Mouse (Mus musculus): ENCODE measurements around the gene Ppp1r14d. TPM values are rescaled to one million over a fixed set of nuclear protein-coding genes. Genes with fewer than 3 reads are reported as not detected.

The Ppp1r14d gene
- total RNA-seq (2021): not detected
- not detected in 2 replicates for polyA plus RNA-seq (2012; rRNA removed)
- long read RNA-seq: 0 reads

GRCm38 (mm10) chr2:119229775-119230704, at the start of gene Ppp1r14d:
TSS of gene Ppp1r14d (minus strand) at chr2:119229906.
- H3K27ac ChIP-seq: no peak within 1 kb of the TSS
- 70% methylated on average over 6 of the region's 6 CpGs for WGBS
- intact Hi-C loops (cut with DNase I): no loop called here
- no peaks in the 10 kb centered on the region for H3K4me1 ChIP-seq (ENCODE audit: control insufficient read depth, insufficient read depth, low read length)
- no peaks in the 10 kb centered on the region for H3K36me3 ChIP-seq (ENCODE audit: control insufficient read depth, insufficient read depth, low read length)
- no peak for DNase-seq
- TF ChIP-seq CTCF (IDR thresholded peaks at IDR 0.05) (no peak), POLR2A (IDR thresholded peaks at IDR 0.05; ENCODE audit: insufficient read depth, low read depth, low read length) (no peak), EP300 (IDR thresholded peaks at IDR 0.05; ENCODE audit: insufficient read depth, low read depth, low read length) (no peak)
- H3K4me3 ChIP-seq: no peak within 1 kb of the TSS
- H3K79me2 ChIP-seq (replicated peaks; ENCODE audit: control insufficient read depth, insufficient read depth, low read length): no peaks in the 10 kb centered on the region
- no peak within 1 kb of the TSS for H3K9ac ChIP-seq (ENCODE audit: low read depth, low read length)
- H3K27me3 ChIP-seq (ENCODE audit: control insufficient read depth, insufficient read depth, low read length): no peaks in the 10 kb centered on the region

DNA sequence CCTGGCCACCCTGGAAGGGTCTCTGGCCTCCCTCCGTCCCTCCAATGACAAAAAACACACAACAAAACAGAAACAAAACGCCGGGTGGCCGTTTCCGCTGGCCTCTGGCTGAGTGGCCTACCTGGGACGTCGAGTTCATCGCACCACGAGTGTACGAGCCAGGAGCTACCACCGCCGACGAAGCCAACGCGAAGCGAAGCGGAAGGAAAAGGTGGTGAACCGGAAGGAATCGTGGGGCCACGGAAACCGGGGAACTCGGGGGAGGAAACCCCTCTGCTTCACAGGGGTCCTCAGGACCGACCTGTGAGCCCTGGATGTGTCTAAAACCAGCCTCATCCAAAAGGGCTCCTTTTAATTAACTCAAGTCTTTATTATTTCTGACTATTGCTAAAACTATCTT, 48.1 kb upstream of the Ppp1r14d start:
- Histone ChIP-seq H3K4me3 (no peak overlapping the region), H3K27me3 (ENCODE audit: control insufficient read depth, insufficient read depth, low read length) (no peaks in the 10 kb centered on the region), H3K79me2 (replicated peaks; ENCODE audit: control insufficient read depth, insufficient read depth, low read length) (no peaks in the 10 kb centered on the region), H3K4me1 (ENCODE audit: control insufficient read depth, insufficient read depth, low read length) (no peaks in the 10 kb centered on the region), H3K27ac (no peak overlapping the region), H3K36me3 (ENCODE audit: control insufficient read depth, insufficient read depth, low read length) (no peaks in the 10 kb centered on the region), H3K9ac (ENCODE audit: low read depth, low read length) (no peak overlapping the region)
- no peak for TF ChIP-seq CTCF (IDR thresholded peaks at IDR 0.05)
- no peak for TF ChIP-seq POLR2A (IDR thresholded peaks at IDR 0.05; ENCODE audit: insufficient read depth, low read depth, low read length)
- TF ChIP-seq EP300 (IDR thresholded peaks at IDR 0.05; ENCODE audit: insufficient read depth, low read depth, low read length): no peak
- 91% methylated on average over 23 of the region's 23 CpGs for WGBS
- intact Hi-C loops (cut with DNase I): no loop called here
- no peak for DNase-seq

DNA sequence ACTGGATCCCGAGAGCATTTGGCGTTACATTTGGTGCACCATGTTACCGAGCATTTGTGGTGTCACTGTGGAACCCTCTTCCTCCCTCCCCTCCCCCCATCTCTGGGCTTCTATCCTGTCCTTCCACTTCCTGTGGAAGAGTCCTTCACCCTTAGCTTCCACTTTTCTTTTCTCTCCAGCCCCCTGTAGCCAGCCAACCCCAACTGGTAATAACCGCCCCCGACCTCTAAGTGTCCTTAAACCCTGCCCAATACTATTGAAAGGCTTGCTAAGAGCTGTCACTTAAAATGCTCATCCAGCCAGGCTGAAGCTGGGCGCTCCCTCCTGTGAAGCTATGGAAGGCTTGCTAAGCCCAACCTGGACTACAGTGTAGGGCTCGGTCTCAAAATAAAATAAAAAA, 47.2 kb upstream of the Ppp1r14d start:
- no peak overlapping the region for H3K27ac ChIP-seq
- no peaks in the 10 kb centered on the region for H3K27me3 ChIP-seq (ENCODE audit: control insufficient read depth, insufficient read depth, low read length)
- no peaks in the 10 kb centered on the region for H3K79me2 ChIP-seq (replicated peaks; ENCODE audit: control insufficient read depth, insufficient read depth, low read length)
- 72% methylated on average over 7 of the region's 7 CpGs for WGBS
- no peak overlapping the region for H3K9ac ChIP-seq (ENCODE audit: low read depth, low read length)
- TF ChIP-seq EP300 (IDR thresholded peaks at IDR 0.05; ENCODE audit: insufficient read depth, low read depth, low read length) (no peak), CTCF (IDR thresholded peaks at IDR 0.05) (no peak), POLR2A (IDR thresholded peaks at IDR 0.05; ENCODE audit: insufficient read depth, low read depth, low read length) (no peak)
- no peak overlapping the region for H3K4me3 ChIP-seq
- DNase-seq: no peak
- no peaks in the 10 kb centered on the region for H3K36me3 ChIP-seq (ENCODE audit: control insufficient read depth, insufficient read depth, low read length)
- no peaks in the 10 kb centered on the region for H3K4me1 ChIP-seq (ENCODE audit: control insufficient read depth, insufficient read depth, low read length)
- intact Hi-C loops (cut with DNase I): no loop called here

DNA sequence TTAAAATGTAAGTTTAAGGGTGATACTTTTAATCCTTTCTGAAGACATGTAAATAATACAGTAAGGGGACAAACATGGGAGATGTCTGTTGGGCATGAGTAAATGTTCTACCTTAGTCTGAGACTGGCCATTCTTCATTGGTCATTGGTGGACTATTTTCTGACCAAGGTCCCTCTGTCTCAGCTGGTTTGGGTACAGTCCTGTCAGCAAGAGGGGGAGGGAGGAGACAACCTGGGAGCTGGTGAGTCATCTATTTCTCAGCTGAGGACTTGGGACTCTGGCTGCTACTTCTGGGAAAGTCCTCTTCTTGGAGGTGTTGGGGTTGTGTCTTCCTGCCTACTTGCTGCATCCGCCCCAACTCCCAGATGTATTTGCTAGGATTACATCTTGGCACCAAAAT, 44.4 kb upstream of the Ppp1r14d start:
- no peak overlapping the region for H3K4me3 ChIP-seq

GRCm38 (mm10) chr2:119270643-119271331, 41.1 kb upstream of the Ppp1r14d start, which contains the start of gene Rhov:
TSS of gene Rhov (minus strand) at chr2:119271272.
- peak in 1 of 2 experiments; percentile 50 for DNase-seq
- TF ChIP-seq POLR2A (IDR thresholded peaks at IDR 0.05; ENCODE audit: insufficient read depth, low read depth, low read length): no peak
- no peak for TF ChIP-seq CTCF (IDR thresholded peaks at IDR 0.05)
- no peak for TF ChIP-seq EP300 (IDR thresholded peaks at IDR 0.05; ENCODE audit: insufficient read depth, low read depth, low read length)
- no peaks in the 10 kb centered on the region for H3K4me1 ChIP-seq (ENCODE audit: control insufficient read depth, insufficient read depth, low read length)
- H3K27me3 ChIP-seq (ENCODE audit: control insufficient read depth, insufficient read depth, low read length): peaks cover 2% of the 10 kb centered on the region
- 2% methylated on average over 48 of the region's 49 CpGs for WGBS
- intact Hi-C loops (cut with DNase I): no loop called here
- peak within 1 kb of the TSS; percentile 54 for H3K9ac ChIP-seq (ENCODE audit: low read depth, low read length)
- H3K27ac ChIP-seq: no peak within 1 kb of the TSS
- H3K36me3 ChIP-seq (ENCODE audit: control insufficient read depth, insufficient read depth, low read length): no peaks in the 10 kb centered on the region
- no peaks in the 10 kb centered on the region for H3K79me2 ChIP-seq (replicated peaks; ENCODE audit: control insufficient read depth, insufficient read depth, low read length)
- peak within 1 kb of the TSS; percentile 46 for H3K4me3 ChIP-seq

More for the DNA sequence above, 44.4 kb upstream of the Ppp1r14d start:
- no peaks in the 10 kb centered on the region for H3K4me1 ChIP-seq (ENCODE audit: control insufficient read depth, insufficient read depth, low read length)
- no peak for TF ChIP-seq CTCF (IDR thresholded peaks at IDR 0.05)
- no peak overlapping the region for H3K27ac ChIP-seq
- intact Hi-C loops (cut with DNase I): no loop called here
- peaks cover 2% of the 10 kb centered on the region for H3K27me3 ChIP-seq (ENCODE audit: control insufficient read depth, insufficient read depth, low read length)
- H3K79me2 ChIP-seq (replicated peaks; ENCODE audit: control insufficient read depth, insufficient read depth, low read length): no peaks in the 10 kb centered on the region
- no peak for DNase-seq
- H3K9ac ChIP-seq (ENCODE audit: low read depth, low read length): no peak overlapping the region
- no peaks in the 10 kb centered on the region for H3K36me3 ChIP-seq (ENCODE audit: control insufficient read depth, insufficient read depth, low read length)
- WGBS: 76% methylated on average over 1 of the region's 1 CpGs

GRCm38 (mm10) chr2:119270286-119270642, 40.6 kb upstream of the Ppp1r14d start:
- 73% methylated on average over 9 of the region's 9 CpGs for WGBS
- no peak overlapping the region for H3K9ac ChIP-seq (ENCODE audit: low read depth, low read length)

More at GRCm38 (mm10) chr2:119270286-119270642, 40.6 kb upstream of the Ppp1r14d start:
- Histone ChIP-seq H3K79me2 (replicated peaks; ENCODE audit: control insufficient read depth, insufficient read depth, low read length) (no peaks in the 10 kb centered on the region), H3K4me3 (no peak overlapping the region), H3K4me1 (ENCODE audit: control insufficient read depth, insufficient read depth, low read length) (no peaks in the 10 kb centered on the region), H3K27me3 (ENCODE audit: control insufficient read depth, insufficient read depth, low read length) (peaks cover 2% of the 10 kb centered on the region), H3K27ac (no peak overlapping the region), H3K36me3 (ENCODE audit: control insufficient read depth, insufficient read depth, low read length) (no peaks in the 10 kb centered on the region)
- intact Hi-C loops (cut with DNase I): no loop called here
- TF ChIP-seq POLR2A (IDR thresholded peaks at IDR 0.05; ENCODE audit: insufficient read depth, low read depth, low read length) (no peak), CTCF (IDR thresholded peaks at IDR 0.05) (no peak), EP300 (IDR thresholded peaks at IDR 0.05; ENCODE audit: insufficient read depth, low read depth, low read length) (no peak)
- DNase-seq: no peak

Measured in heart, adult 2 months (tissue).